Mouse (Mus musculus) liver, postnatal 0 days (tissue): Measurements from ENCODE around the gene Mafg.

ENCODE experiments used
- CTCF ChIP-seq: sonication (generic); IDR thresholded peaks from 2 replicates; pipeline ENCODE4 v1.5.1; 2016; ENCODE audit warnings: antibody characterized with exemption, low read depth
- EP300 ChIP-seq: IDR thresholded peaks from 2 replicates; pipeline ENCODE4 v1.6.1; 2016; ENCODE audit warnings: antibody characterized with exemption, low read depth, mild to moderate bottlenecking

- TF ChIP-seq CTCF (no peak), EP300 (no peak)
Observed at GRCm38 (mm10) chr11:120642939-120643600, 9.7 kb upstream of the Mafg start.
